Mouse (Mus musculus): ENCODE results near the gene Sbk2.

The Sbk2 gene

DNA sequence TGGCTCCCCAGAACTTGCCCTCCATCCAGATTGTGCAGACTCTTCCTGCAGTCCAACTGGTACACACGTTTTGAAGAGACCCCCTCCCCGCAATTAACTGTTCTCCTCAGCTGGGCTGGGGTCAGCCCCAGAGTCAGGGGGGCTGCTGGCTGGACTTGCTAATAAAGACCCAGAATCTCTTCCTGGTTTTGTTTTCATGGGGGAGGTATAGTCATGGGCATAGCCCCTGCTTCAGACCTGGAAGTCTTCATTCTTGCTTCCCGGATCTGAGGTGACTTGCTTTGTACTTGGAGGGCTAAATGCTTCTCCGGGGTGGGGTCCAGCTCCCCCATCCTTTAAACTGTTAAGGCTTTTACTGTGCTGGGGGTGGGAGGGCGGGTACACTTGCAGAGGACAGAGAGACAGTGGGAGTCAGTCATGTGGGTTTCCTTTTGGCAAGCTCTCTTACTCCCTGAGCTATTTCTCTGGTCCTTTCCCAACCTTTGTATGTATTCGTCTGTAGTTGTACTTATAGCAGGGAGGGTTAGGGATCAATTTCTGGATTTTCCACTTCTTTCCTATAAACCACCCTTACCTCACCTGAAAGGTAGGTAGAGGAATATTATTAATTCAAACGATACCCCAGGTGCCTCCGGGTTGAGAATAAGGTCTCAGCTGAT is 42.3 kb downstream of the Sbk2 start, which contains the start of gene Nat14:
Gene Nat14, plus strand, starts transcription at position 205 of the 659 bp plus-strand sequence.
- DNase-seq (ENCODE audit: low spot score) = no peak

GRCm38 (mm10) chr7:4920976-4921823 is 43.0 kb downstream of the Sbk2 start:
- DNase-seq (ENCODE audit: low spot score) = no peak

- DNase-seq (ENCODE audit: low spot score) = no peak
Measured at GRCm38 (mm10) chr7:4920496-4920895, 43.7 kb downstream of the Sbk2 start.

DNA sequence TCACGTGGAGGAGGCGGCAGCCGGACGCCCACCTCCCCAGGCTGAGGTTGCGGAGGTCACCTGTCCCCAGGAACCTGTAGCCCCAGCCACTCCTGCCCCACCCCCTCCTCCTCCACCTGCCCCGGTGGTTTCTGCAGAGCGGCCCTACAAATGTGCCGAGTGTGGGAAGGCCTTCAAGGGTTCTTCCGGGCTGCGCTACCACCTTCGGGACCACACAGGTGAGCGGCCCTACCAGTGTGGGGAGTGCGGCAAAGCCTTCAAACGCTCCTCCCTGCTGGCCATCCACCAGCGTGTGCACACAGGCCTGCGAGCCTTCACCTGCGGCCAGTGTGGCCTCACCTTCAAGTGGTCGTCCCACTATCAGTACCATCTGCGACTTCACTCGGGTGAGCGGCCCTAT is 44.2 kb downstream of the Sbk2 start:
- no peak for DNase-seq (ENCODE audit: low spot score)

DNA sequence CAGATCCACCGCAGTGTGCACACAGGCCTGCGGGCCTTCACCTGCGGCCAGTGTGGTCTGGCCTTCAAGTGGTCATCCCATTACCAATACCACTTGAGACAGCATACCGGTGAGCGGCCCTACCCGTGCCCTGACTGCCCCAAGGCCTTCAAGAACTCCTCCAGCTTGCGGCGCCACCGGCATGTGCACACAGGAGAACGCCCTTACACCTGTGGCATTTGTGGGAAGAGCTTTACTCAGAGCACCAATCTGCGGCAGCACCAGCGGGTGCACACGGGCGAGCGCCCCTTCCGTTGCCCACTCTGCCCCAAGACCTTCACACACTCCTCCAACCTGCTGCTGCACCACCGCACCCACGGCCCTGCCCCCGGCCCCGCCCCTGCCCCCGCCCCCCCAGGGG is 45.1 kb downstream of the Sbk2 start:
- DNase-seq (ENCODE audit: low spot score) = no peak

- DNase-seq (ENCODE audit: low spot score) = no peak
Measured at GRCm38 (mm10) chr7:4918681-4919080, 45.5 kb downstream of the Sbk2 start.

GRCm38 (mm10) chr7:4917494-4917893 is 46.7 kb downstream of the Sbk2 start:
- DNase-seq (ENCODE audit: low spot score) = no peak

DNA sequence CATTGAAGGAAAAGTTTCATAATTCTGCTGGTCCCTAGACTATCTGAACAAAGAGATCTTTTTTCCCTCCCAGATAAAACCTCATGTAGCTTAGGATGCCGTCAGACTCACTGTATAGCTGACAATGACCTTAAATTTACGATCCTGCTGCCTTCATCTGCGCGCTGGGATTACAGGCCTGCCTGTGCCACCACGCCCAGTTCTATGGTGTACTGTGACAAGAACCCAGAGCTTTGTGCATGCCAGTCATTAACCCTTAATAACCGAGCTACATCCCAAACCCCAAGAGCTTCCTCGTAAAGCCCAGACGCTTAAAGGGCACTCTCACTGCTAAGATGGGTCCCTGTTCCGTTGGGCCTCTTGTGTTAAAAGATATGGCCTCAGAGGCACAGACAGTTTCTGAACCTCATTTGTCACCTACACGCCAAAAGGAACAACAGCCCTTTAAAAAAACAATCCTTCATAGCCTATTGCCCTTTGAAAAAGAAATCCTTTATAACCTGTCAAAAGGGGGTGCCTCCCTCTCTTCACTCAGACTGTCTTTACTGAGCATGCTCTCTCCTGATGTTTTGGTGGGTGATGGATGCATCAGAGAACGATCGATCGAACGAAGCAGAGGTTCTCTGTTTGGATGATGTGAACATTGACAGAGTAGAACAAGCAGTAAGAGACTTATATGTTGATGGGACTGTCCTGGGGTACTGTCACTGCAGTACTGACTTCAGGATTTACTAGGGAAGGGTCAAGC is 48.4 kb downstream of the Sbk2 start:
- DNase-seq (ENCODE audit: low spot score) = no peak

- DNase-seq (ENCODE audit: low spot score) = peak; percentile 94
Measured at GRCm38 (mm10) chr7:4915007-4915665, 49.1 kb downstream of the Sbk2 start, which contains the start of gene Zfp628. TSS of gene Zfp628 (plus strand) at chr7:4915217.

GRCm38 (mm10) chr7:4912248-4912647 is 52.0 kb downstream of the Sbk2 start:
- no peak for DNase-seq (ENCODE audit: low spot score)

DNA sequence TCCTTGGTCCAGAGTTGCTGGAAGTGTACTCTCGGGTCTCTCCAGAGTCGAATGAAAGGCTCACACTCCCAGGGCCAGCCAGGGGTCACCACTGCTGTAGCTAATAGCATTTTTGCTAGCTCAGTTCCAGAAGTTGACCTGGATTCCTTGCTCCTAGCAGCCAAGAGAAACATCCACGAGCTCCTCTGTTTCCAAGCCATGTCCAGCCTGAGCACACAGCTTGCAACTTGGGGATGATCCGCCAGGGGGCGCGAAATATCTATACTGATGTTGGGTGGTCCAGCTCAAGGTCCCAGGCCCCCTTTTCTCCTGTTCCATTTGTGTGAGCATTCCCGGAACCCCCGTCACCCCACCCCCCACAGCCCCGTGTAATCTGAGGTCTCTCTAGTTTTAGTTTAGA is 52.6 kb downstream of the Sbk2 start:
- peak; percentile 43 for DNase-seq (ENCODE audit: low spot score)

DNA sequence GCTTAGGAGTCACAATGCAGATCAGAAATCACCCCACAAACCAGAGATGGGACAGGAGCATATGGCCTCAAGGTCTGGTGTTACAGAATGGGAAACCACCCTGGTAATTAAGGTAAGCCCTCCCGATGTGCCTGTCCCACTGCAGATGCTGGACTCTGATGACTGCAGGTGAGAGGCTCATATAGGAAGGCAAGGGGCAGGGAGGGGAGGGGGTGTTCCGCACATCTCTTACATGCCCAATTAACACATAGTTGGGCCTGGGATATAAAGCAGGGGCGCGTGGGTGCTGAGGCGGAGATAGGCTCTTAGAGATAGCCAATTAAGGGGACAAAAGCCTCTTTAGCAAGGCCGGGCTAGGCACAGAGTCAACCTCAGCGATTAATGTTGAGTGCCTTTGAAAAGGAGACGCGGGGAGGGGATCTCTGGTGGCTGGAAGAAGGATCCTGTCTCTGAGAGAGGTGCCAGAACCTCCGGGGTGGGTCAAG is 57.7 kb downstream of the Sbk2 start, which contains the start of gene Gm36210:
Gene Gm36210, minus strand, starts transcription at position 51 of the 485 bp plus-strand sequence.
- no peak for DNase-seq (ENCODE audit: low spot score)

- no peak for DNase-seq (ENCODE audit: low spot score)
Measured at GRCm38 (mm10) chr7:4902404-4902803, 61.8 kb downstream of the Sbk2 start.

DNA sequence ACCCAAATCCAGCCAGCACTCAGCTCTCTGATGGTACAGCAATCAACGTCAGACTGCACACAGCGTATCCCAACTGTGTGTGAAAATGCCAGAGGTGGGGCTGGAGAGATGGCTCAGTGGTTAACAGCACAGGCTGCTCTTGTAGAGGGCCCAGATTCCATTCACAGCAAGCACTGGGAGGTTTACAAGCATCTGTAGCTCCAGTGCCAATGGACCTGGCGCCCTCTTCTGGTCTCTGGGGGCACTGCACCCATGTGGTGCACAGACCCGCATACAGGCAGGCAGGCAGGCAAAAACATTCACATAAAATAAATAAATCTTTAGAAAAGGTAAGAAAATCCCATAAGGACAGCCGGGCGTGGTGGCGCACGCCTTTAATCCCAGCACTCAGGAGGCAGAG is 63.0 kb downstream of the Sbk2 start:
- no peak for DNase-seq (ENCODE audit: low spot score)

DNA sequence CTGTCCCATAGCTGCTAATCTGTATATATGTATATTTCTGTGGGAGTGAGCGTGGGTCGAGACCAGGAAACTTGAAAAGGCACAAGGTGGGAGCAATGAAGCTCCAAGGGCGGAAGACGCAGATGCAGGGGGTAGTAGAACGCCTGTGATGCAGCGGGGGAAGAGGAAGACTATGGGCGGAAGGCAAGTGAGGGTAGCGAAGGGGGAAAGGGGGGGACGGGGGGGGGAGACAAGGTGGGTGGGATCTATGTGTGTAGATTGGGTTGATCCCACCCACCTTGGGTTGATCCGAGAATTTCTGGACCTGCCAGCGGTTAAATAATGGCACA is 63.7 kb downstream of the Sbk2 start:
- no peak for DNase-seq (ENCODE audit: low spot score)

- DNase-seq (ENCODE audit: low spot score) = no peak
Measured at GRCm38 (mm10) chr7:4899649-4900522, 64.3 kb downstream of the Sbk2 start.

DNA sequence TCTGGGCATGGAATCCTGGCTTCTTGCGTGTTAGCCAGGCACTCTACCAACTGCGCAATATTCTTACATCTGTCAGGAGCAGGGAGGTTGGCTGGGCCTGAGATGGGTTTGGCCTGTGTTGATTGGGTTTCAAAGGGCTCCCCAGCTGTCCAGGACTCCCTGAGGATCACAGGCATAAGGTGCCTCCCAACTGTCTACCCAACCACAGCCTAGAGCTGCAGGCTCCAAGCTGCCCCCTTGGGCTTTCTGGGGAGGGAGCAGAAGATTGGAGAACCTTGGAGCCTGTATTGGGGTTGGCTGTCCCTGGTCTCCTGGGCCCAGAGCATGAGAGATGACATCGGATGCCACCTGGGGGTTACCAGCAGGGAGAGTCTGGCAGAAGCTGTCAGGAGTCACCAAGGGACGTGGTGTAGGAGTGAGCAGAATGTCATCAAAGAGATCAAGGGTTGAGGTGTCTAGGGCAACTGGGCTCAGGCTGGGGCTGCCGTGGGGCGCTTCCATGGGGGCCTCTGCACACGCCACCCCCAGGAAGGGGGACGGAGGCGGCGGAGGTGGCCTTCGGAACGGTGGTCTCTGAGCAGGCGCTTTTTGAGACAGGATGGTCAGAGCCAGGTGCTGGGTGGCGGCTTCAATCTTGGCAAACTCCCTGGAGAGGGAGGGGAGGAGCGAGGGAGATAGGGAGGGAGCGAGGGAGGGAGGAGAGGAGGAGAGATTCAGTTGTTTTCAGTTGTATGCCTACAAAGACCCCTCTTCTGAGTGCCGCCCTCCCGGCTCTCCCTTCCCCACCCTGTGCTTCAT is 65.2 kb downstream of the Sbk2 start:
- DNase-seq (ENCODE audit: low spot score) = no peak

DNA sequence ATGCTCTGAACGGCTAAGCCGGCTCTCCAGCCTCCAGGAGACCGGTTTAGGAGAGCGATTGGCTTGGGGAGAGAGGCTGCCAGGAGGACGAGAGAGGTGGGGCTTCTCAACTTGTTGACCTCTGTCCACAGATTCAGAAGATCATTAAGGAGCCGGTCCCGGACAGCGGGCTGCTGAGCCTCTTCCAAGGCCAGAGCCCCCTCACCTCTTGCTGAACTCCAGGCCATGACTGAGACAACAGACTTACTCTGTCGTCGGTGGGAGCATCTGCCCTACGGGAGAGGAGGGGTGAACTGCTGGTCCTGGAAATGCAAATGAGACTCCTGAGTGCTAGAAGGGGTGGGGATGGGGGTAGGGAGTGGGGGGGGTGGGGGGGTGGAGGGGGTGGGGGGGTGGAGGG is 69.0 kb downstream of the Sbk2 start:
- no peak for DNase-seq (ENCODE audit: low spot score)
